Mouse (Mus musculus) left cerebral cortex, postnatal 36 days (tissue): Measurements from ENCODE around the gene Nupr1. TPM values are rescaled to one million over a fixed set of nuclear protein-coding genes. Genes with fewer than 3 reads are reported as not detected.

ENCODE experiments used
- DNase-seq, 2 experiments: peaks; one replicate each; pipeline ENCODE4 v3.0.0; 2021 to 2022; ENCODE audit warnings: low spot score in 2 of 2, mixed read lengths in 1 of 2
- intact Hi-C: fragments of 180-260 bp; cut with DNase I; formaldehyde crosslinking; loops from one replicate; pipeline ENCODE4 v1.15.1; 2025
- total RNA-seq, 2 experiments: library from RNA; stranded (reverse); gene quantifications; 2 replicates each; pipeline ENCODE4 v1.2.3; 2021

Nupr1 gene
- total RNA-seq, 2 experiments from 2014 or later, result 16.6 to 17.2 TPM

- no peak for DNase-seq
- intact Hi-C loops, result no loop called here
Observed at GRCm38 (mm10) chr7:126607064-126607463, 23.6 kb downstream of the Nupr1 start.

- DNase-seq, result no peak
- intact Hi-C loops, result no loop called here
Observed at GRCm38 (mm10) chr7:126606611-126607010, 24.1 kb downstream of the Nupr1 start.

- no peak for DNase-seq
- intact Hi-C loops, result no loop called here
Observed at GRCm38 (mm10) chr7:126602650-126603049, 28.0 kb downstream of the Nupr1 start.

GRCm38 (mm10) chr7:126601896-126602295, 28.8 kb downstream of the Nupr1 start:
- intact Hi-C loops, result no loop called here
- no peak for DNase-seq

- intact Hi-C loops, result no loop called here
- DNase-seq, result no peak
Observed at GRCm38 (mm10) chr7:126598919-126599318, 31.7 kb downstream of the Nupr1 start.

- no peak for DNase-seq
- intact Hi-C loops, result no loop called here
Observed at GRCm38 (mm10) chr7:126596414-126596813, 34.2 kb downstream of the Nupr1 start.

GRCm38 (mm10) chr7:126595890-126596289, 34.8 kb downstream of the Nupr1 start:
- no peak for DNase-seq
- intact Hi-C loops, result no loop called here

- intact Hi-C loops, result no loop called here
- no peak for DNase-seq
Observed at GRCm38 (mm10) chr7:126594862-126595561, 35.6 kb downstream of the Nupr1 start, which contains the start of gene Il27. Gene Il27 (minus strand): TSS chr7:126594941.

- intact Hi-C loops, result loop anchor here (2.0 kb wide), 1 partner anchor 49 kb away; no protein-coding TSS in a partner anchor
Observed at GRCm38 (mm10) chr7:126587779-126588178, 42.9 kb downstream of the Nupr1 start.

GRCm38 (mm10) chr7:126586839-126587238, 43.8 kb downstream of the Nupr1 start:
- DNase-seq, result no peak
- intact Hi-C loops, result loop anchor here (2.0 kb wide), 1 partner anchor 50 kb away; no protein-coding TSS in a partner anchor

More at GRCm38 (mm10) chr7:126587779-126588178, 42.9 kb downstream of the Nupr1 start:
- no peak for DNase-seq

- intact Hi-C loops, result loop anchor here (2.0 kb wide), 1 partner anchor 51 kb away; no protein-coding TSS in a partner anchor
Observed at GRCm38 (mm10) chr7:126585717-126586116, 44.9 kb downstream of the Nupr1 start, which contains the start of gene Cln3. Gene Cln3 (minus strand): TSS chr7:126585817.

GRCm38 (mm10) chr7:126584506-126584977, 46.1 kb downstream of the Nupr1 start, which contains the start of gene Apobr:
Gene Apobr (plus strand): TSS chr7:126584942.
- no peak for DNase-seq
- intact Hi-C loops, result loop anchor here (5.0 kb wide), 1 partner anchor 113 kb away; the partner anchor contains the start of genes Bola2 and Slx1b

More at GRCm38 (mm10) chr7:126585717-126586116, 44.9 kb downstream of the Nupr1 start, which contains the start of gene Cln3:
- DNase-seq, result no peak

- intact Hi-C loops, result loop anchor here (5.0 kb wide), 1 partner anchor 114 kb away; the partner anchor contains the start of genes Bola2 and Slx1b
- DNase-seq, result no peak
Observed at GRCm38 (mm10) chr7:126583761-126584160, 46.9 kb downstream of the Nupr1 start.

- peak; percentile 84 to 88 for DNase-seq
- intact Hi-C loops, result loop anchor here (5.0 kb wide), 1 partner anchor 114 kb away; the partner anchor contains the start of genes Bola2 and Slx1b
Observed at GRCm38 (mm10) chr7:126583251-126583709, 47.4 kb downstream of the Nupr1 start.

- DNase-seq, result peak in 1 of 2 experiments; percentile 37
- intact Hi-C loops, result loop anchor here (5.0 kb wide), 1 partner anchor 115 kb away; the partner anchor contains the start of genes Bola2 and Slx1b
Observed at GRCm38 (mm10) chr7:126582759-126583158, 47.9 kb downstream of the Nupr1 start.

GRCm38 (mm10) chr7:126581661-126582060, 49.0 kb downstream of the Nupr1 start:
- DNase-seq, result no peak
- intact Hi-C loops, result loop anchor here (5.0 kb wide), 1 partner anchor 116 kb away; the partner anchor contains the start of genes Bola2 and Slx1b

GRCm38 (mm10) chr7:126579172-126579571, 51.5 kb downstream of the Nupr1 start:
- DNase-seq, result no peak
- intact Hi-C loops, result no loop called here

GRCm38 (mm10) chr7:126576946-126577345, 53.7 kb downstream of the Nupr1 start:
- no peak for DNase-seq
- intact Hi-C loops, result no loop called here
